Mouse (Mus musculus): Measurements from ENCODE around the gene Prkrip1. TPM values are rescaled to one million over a fixed set of nuclear protein-coding genes. Genes with fewer than 3 reads are reported as not detected.
"Not testable (repeated sequence)": the region's sequence is repeated elsewhere in the genome, so short reads cannot be mapped to it uniquely, and the experiment has no call there.

Gene Prkrip1
- total RNA-seq, 1 experiment, result 52.8 TPM

DNA sequence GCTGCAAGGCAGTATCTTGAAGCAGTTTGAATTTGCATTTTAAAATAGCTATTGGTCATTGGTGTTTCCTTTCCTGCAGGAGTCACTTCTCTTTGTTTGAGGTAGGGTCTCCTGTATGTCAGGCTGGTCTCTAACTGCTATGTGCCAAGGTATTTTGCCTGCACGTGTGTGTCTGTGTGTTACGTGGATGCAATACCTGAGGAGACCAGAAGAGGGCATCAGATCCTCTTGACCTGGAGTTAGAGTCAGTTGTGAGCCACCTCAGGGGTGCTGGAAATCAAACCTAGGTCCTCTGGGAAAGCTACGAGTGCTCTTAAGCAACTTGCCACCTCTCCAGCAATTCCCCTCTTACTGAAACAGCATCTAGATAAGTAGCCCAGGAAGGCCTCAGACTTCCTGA is 16.4 kb upstream of the Prkrip1 start:
- Histone ChIP-seq H3K4me1 (ENCODE audit: control insufficient read depth in 2 of 2, insufficient read depth in 2 of 2, low read length in 2 of 2, poor library complexity in 1 of 2) (no peaks in the 10 kb centered on the region; a peak in 1 of 4 replicates), H3K9ac (ENCODE audit: insufficient read depth, low read depth, low read length, poor library complexity, severe bottlenecking) (no peak overlapping the region), H3K36me3 (ENCODE audit: control insufficient read depth, insufficient read depth, low read length, poor library complexity, severe bottlenecking) (no peaks in the 10 kb centered on the region), H3K27ac (ENCODE audit: insufficient read depth, low read depth, low read length, poor library complexity, severe bottlenecking) (no peak overlapping the region), H3K9me3 (ENCODE audit: control insufficient read depth, insufficient read depth, low read depth, low read length) (no peaks in the 10 kb centered on the region), H3K4me3 (ENCODE audit: insufficient read depth in 1 of 2, low read depth in 1 of 2, low read length in 2 of 2, poor library complexity in 1 of 2, severe bottlenecking in 1 of 2) (no peak overlapping the region)
- TF ChIP-seq HCFC1 (IDR thresholded peaks at IDR 0.05; ENCODE audit: borderline replicate concordance, insufficient read depth, low read length) (no peak), MAFK (IDR thresholded peaks at IDR 0.05; ENCODE audit: insufficient read depth, low read depth, low read length) (no peak), ZNF384 (IDR thresholded peaks at IDR 0.05; ENCODE audit: low read depth, low read length) (no peak), ZC3H11A (IDR thresholded peaks at IDR 0.05; ENCODE audit: borderline replicate concordance, low read depth, low read length) (no peak), CHD2 (IDR thresholded peaks at IDR 0.05; ENCODE audit: low read depth, low read length) (no peak)
- DNase-seq (ENCODE audit: low read depth, low spot score), result no peak
- in situ Hi-C loops (cut with MboI; ENCODE audit: low sequenced_read_pairs in 2 of 2, unreplicated experiment in 2 of 2), result no loop called here

DNA sequence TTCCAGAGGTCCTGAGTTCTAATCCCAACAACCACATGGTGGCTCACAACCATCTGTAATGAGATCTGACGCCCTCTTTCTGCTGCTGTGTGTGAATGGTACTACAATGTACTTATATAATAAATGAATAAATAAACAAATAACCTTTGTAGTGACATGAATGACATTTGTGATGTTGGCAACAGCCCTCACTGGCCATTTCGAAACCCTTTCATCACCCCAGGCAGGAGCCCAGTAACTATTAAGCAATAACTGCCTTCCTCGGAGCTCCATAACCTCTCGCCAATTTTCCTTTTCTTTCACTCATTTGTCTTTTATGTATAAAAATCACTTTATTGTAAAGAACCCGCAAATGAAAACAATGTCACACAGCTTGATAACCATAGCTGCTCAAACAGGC is 15.0 kb upstream of the Prkrip1 start:
- Histone ChIP-seq H3K9me3 (ENCODE audit: control insufficient read depth, insufficient read depth, low read depth, low read length) (no peaks in the 10 kb centered on the region; the same call in 1 of the 2 replicates), H3K27ac (ENCODE audit: insufficient read depth, low read depth, low read length, poor library complexity, severe bottlenecking) (no peak overlapping the region), H3K4me1 (ENCODE audit: control insufficient read depth in 2 of 2, insufficient read depth in 2 of 2, low read length in 2 of 2, poor library complexity in 1 of 2) (no peaks in the 10 kb centered on the region; a peak in 1 of 4 replicates), H3K36me3 (ENCODE audit: control insufficient read depth, insufficient read depth, low read length, poor library complexity, severe bottlenecking) (no peaks in the 10 kb centered on the region), H3K4me3 (ENCODE audit: insufficient read depth in 1 of 2, low read depth in 1 of 2, low read length in 2 of 2, poor library complexity in 1 of 2, severe bottlenecking in 1 of 2) (no peak overlapping the region), H3K9ac (ENCODE audit: insufficient read depth, low read depth, low read length, poor library complexity, severe bottlenecking) (no peak overlapping the region)
- no peak for TF ChIP-seq ZC3H11A (IDR thresholded peaks at IDR 0.05; ENCODE audit: borderline replicate concordance, low read depth, low read length)
- no peak for TF ChIP-seq MAFK (IDR thresholded peaks at IDR 0.05; ENCODE audit: insufficient read depth, low read depth, low read length)
- no peak for TF ChIP-seq ZNF384 (IDR thresholded peaks at IDR 0.05; ENCODE audit: low read depth, low read length)
- no peak for TF ChIP-seq CHD2 (IDR thresholded peaks at IDR 0.05; ENCODE audit: low read depth, low read length)
- no peak for TF ChIP-seq HCFC1 (IDR thresholded peaks at IDR 0.05; ENCODE audit: borderline replicate concordance, insufficient read depth, low read length)
- in situ Hi-C loops (cut with MboI; ENCODE audit: low sequenced_read_pairs in 2 of 2, unreplicated experiment in 2 of 2), result no loop called here
- no peak for DNase-seq (ENCODE audit: low read depth, low spot score)

DNA sequence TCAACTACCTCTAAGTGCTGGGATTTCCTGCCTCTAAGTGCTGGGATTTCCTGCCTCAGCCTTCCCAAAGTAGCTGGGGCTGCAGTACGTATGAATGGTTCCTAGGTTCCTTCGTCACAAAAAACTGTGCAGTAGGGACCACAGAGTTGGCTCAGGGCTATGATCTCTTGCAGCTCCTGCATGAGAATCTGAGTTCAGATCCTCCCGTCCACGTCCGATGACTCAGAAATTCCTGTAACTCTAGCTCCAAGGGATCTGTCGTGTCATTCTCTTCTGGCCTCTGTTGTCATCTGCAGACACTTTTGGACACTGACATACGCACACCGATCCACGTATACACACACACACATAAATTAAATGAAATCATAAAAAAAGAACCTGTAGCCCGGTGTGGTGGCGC is 14.0 kb upstream of the Prkrip1 start:
- DNase-seq (ENCODE audit: low read depth, low spot score), result no peak
- no peaks in the 10 kb centered on the region; the same call in 1 of the 2 replicates for H3K9me3 ChIP-seq (ENCODE audit: control insufficient read depth, insufficient read depth, low read depth, low read length)
- no peak for TF ChIP-seq CHD2 (IDR thresholded peaks at IDR 0.05; ENCODE audit: low read depth, low read length)
- no peak for TF ChIP-seq MAFK (IDR thresholded peaks at IDR 0.05; ENCODE audit: insufficient read depth, low read depth, low read length)
- no peak for TF ChIP-seq ZC3H11A (IDR thresholded peaks at IDR 0.05; ENCODE audit: borderline replicate concordance, low read depth, low read length)
- no peak for TF ChIP-seq HCFC1 (IDR thresholded peaks at IDR 0.05; ENCODE audit: borderline replicate concordance, insufficient read depth, low read length)
- no peak for TF ChIP-seq ZNF384 (IDR thresholded peaks at IDR 0.05; ENCODE audit: low read depth, low read length)
- no peaks in the 10 kb centered on the region for H3K4me1 ChIP-seq (ENCODE audit: control insufficient read depth in 2 of 2, insufficient read depth in 2 of 2, low read length in 2 of 2, poor library complexity in 1 of 2)
- H3K36me3 ChIP-seq (ENCODE audit: control insufficient read depth, insufficient read depth, low read length, poor library complexity, severe bottlenecking), result no peaks in the 10 kb centered on the region
- in situ Hi-C loops (cut with MboI; ENCODE audit: low sequenced_read_pairs in 2 of 2, unreplicated experiment in 2 of 2), result no loop called here
- no peak overlapping the region for H3K27ac ChIP-seq (ENCODE audit: insufficient read depth, low read depth, low read length, poor library complexity, severe bottlenecking)
- H3K9ac ChIP-seq (ENCODE audit: insufficient read depth, low read depth, low read length, poor library complexity, severe bottlenecking), result no peak overlapping the region
- no peak overlapping the region for H3K4me3 ChIP-seq (ENCODE audit: insufficient read depth in 1 of 2, low read depth in 1 of 2, low read length in 2 of 2, poor library complexity in 1 of 2, severe bottlenecking in 1 of 2)

DNA sequence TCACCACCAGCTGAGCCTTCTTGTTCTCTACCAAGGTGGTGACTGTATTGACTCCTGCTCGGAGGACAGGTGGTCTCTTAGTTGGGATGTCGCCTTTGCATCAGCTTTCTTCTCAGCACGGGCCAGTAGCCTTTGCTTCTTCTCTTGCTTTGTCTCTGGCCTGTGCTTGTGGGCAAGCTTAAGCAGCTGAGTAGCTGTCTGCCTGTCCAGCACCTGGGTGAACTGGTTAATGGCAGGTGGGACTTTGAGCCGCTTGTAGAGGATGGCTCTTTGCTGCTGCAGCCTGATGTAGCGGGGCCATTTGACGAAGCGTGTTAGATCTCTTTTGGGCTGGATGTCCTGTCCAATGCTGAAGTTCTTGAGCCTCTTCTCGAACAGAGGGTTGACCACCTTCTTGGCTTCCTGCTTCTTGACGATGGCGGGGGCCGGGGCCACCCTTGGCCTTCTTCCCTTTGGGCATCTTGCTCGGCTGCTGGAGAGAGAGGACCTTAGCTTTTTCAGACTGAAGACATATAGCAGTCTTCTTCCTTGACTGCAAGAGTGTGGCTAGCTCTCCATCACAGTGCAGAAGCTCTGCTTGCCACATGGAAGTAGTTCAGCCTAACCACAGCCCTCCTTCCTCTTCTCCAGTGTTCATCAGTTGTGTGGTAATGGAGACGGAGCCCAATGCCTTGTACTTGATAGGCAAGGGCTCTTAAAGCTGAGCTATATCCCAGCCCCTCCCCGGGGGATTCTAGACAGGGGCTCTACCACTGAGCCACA is 12.8 kb upstream of the Prkrip1 start:
- H3K4me1 ChIP-seq (ENCODE audit: control insufficient read depth in 2 of 2, insufficient read depth in 2 of 2, low read length in 2 of 2, poor library complexity in 1 of 2); H3K9me3 ChIP-seq (ENCODE audit: control insufficient read depth, insufficient read depth, low read depth, low read length); H3K9ac ChIP-seq (ENCODE audit: insufficient read depth, low read depth, low read length, poor library complexity, severe bottlenecking); H3K27ac ChIP-seq (ENCODE audit: insufficient read depth, low read depth, low read length, poor library complexity, severe bottlenecking); in situ Hi-C loops (cut with MboI; ENCODE audit: low sequenced_read_pairs in 2 of 2, unreplicated experiment in 2 of 2); DNase-seq (ENCODE audit: low read depth, low spot score); H3K4me3 ChIP-seq (ENCODE audit: insufficient read depth in 1 of 2, low read depth in 1 of 2, low read length in 2 of 2, poor library complexity in 1 of 2, severe bottlenecking in 1 of 2); H3K36me3 ChIP-seq (ENCODE audit: control insufficient read depth, insufficient read depth, low read length, poor library complexity, severe bottlenecking): not testable (repeated sequence)

DNA sequence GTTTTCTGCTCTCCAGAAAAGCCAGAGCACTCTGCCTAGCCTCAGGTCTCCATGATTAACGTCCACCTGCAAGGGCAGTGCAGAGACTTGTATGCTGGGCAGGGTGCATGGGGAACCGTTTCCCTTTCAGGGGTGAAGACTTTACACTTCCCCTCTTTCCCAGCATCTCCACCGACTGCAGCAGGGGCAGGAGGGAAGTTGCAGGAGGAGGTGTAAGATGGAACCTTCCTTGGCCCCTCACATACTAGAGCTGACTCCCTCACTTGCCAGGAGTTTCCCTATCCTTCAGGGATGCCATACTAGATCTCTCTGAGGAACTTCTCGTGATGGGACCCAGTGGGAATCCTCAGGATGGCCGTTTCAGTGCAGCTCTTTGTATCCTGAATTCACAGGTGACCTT is 11.8 kb upstream of the Prkrip1 start:
- no peaks in the 10 kb centered on the region for H3K36me3 ChIP-seq (ENCODE audit: control insufficient read depth, insufficient read depth, low read length, poor library complexity, severe bottlenecking)
- TF ChIP-seq ZC3H11A (IDR thresholded peaks at IDR 0.05; ENCODE audit: borderline replicate concordance, low read depth, low read length) (no peak), CHD2 (IDR thresholded peaks at IDR 0.05; ENCODE audit: low read depth, low read length) (no peak), HCFC1 (IDR thresholded peaks at IDR 0.05; ENCODE audit: borderline replicate concordance, insufficient read depth, low read length) (no peak), MAFK (IDR thresholded peaks at IDR 0.05; ENCODE audit: insufficient read depth, low read depth, low read length) (no peak), ZNF384 (IDR thresholded peaks at IDR 0.05; ENCODE audit: low read depth, low read length) (no peak)

More for the DNA sequence above, 11.8 kb upstream of the Prkrip1 start:
- no peaks in the 10 kb centered on the region for H3K4me1 ChIP-seq (ENCODE audit: control insufficient read depth in 2 of 2, insufficient read depth in 2 of 2, low read length in 2 of 2, poor library complexity in 1 of 2)
- no peak for DNase-seq (ENCODE audit: low read depth, low spot score)
- no peaks in the 10 kb centered on the region; the same call in 1 of the 2 replicates for H3K9me3 ChIP-seq (ENCODE audit: control insufficient read depth, insufficient read depth, low read depth, low read length)
- in situ Hi-C loops (cut with MboI; ENCODE audit: low sequenced_read_pairs in 2 of 2, unreplicated experiment in 2 of 2), result no loop called here
- H3K27ac ChIP-seq (ENCODE audit: insufficient read depth, low read depth, low read length, poor library complexity, severe bottlenecking), result no peak overlapping the region
- no peak overlapping the region for H3K4me3 ChIP-seq (ENCODE audit: insufficient read depth in 1 of 2, low read depth in 1 of 2, low read length in 2 of 2, poor library complexity in 1 of 2, severe bottlenecking in 1 of 2)
- no peak overlapping the region for H3K9ac ChIP-seq (ENCODE audit: insufficient read depth, low read depth, low read length, poor library complexity, severe bottlenecking)
